Mouse (Mus musculus) liver, postnatal 0 days (tissue): ENCODE measurements at regions not wholly inside any gene's neighbourhood (a gene's known extent, or its start where the extent isn't known, plus 50 kb on each side); places are given as distances from the start of the nearest gene placed in this dataset.

Experiments
- CTCF ChIP-seq: sonication (generic); IDR thresholded peaks from 2 replicates; pipeline ENCODE4 v1.5.1; 2016; ENCODE audit warnings: antibody characterized with exemption, low read depth
- EP300 ChIP-seq: IDR thresholded peaks from 2 replicates; pipeline ENCODE4 v1.6.1; 2016; ENCODE audit warnings: antibody characterized with exemption, low read depth, mild to moderate bottlenecking

DNA sequence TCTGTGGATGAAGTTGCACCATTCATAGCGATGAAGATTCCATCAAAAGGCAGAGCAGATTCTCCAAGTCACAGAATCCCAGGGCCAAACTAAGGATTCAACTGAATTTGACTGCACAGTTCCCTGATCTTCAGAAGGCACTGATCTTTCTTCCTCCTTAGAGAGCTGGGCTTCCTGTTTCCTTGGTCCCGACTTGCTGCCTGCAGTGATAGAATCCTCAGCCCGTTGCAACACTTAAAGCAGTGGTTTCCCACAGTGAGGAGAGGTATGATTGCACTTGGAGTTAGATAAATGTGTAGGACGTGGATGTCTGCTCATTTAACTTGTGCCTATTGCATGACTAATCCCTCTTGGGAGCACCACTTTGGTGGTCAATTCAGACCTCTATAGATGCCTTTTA lies 265.2 kb downstream of the Gm826 start:
- TF ChIP-seq CTCF: no peak
- no peak for TF ChIP-seq EP300
